Mouse (Mus musculus): ENCODE results near the gene Plekhn1. TPM values are rescaled to one million over a fixed set of nuclear protein-coding genes. Genes with fewer than 3 reads are reported as not detected.

Plekhn1 gene
- polyA plus RNA-seq, 1 experiment: 7.5 TPM

DNA sequence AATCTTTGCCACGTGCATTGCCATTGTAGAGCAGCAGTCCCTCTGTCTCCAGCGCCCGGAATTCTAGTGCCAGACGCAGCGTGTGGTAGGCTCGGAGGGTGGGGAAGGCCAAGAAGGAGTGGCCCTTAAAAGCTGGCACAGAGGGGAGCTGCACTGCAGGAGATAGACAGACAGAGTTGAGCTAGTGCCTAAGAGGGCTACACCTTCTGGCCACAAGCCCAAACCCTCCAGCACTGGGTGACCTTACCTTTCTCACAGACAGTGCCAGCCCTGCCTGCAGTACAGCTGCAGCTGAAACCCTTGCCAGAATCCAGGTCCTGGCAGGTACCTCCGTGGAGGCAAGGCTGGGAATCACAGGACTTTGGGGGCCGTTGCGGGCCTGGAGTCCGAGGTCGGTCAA is 62.8 kb downstream of the Plekhn1 start:
- TF ChIP-seq USF1 (IDR thresholded peaks at IDR 0.05; ENCODE audit: low read depth) (no peak), MYOG (IDR thresholded peaks at IDR 0.05; ENCODE audit: control insufficient read depth, extremely low read depth, insufficient read length) (no peak), CTCF (IDR thresholded peaks at IDR 0.05; ENCODE audit: control insufficient read depth, insufficient read depth, insufficient read length) (no peak), MAX (IDR thresholded peaks at IDR 0.05) (no peak), CEBPB (IDR thresholded peaks at IDR 0.05; ENCODE audit: low read depth) (no peak), FOSL1 (IDR thresholded peaks at IDR 0.05; ENCODE audit: insufficient read depth, low read length, poor library complexity, severe bottlenecking) (no peak), MYOD1 (IDR thresholded peaks at IDR 0.05; ENCODE audit: control insufficient read depth, insufficient read length, low read depth) (no peak)
- H3K36me3 ChIP-seq (ENCODE audit: control insufficient read depth, insufficient read depth): no peaks in the 10 kb centered on the region
- H3K79me2 ChIP-seq (ENCODE audit: control insufficient read depth, insufficient read depth): no peaks in the 10 kb centered on the region
- H3K4me3 ChIP-seq (ENCODE audit: insufficient read depth, poor library complexity, severe bottlenecking): no peak overlapping the region
- no peak overlapping the region for H3ac ChIP-seq (ENCODE audit: control insufficient read depth, insufficient read length, low read depth)
- H3K27me3 ChIP-seq (ENCODE audit: control insufficient read depth, insufficient read depth, insufficient read length): no peaks in the 10 kb centered on the region
- no peaks in the 10 kb centered on the region for H3K79me3 ChIP-seq (ENCODE audit: low read depth)

Small RNA genes lying within 50 kb of the gene (microRNA-seq; reads per million reads assigned to microRNA genes)
- 3.9 reads per million, percentile 49 among the genes with 10 or more reads in this experiment for gene Mir7658 (ENCODE audit: borderline microRNAs expressed)

Other genes starting within 250 kb of the Plekhn1 start
- gene B3galt6, start 242.2 kb downstream of the Plekhn1 start, polyA plus RNA-seq (2012; fragmentation: generic; extraction: Trizol): 6.6 TPM
- gene Sdf4, start 242.0 kb downstream of the Plekhn1 start, polyA plus RNA-seq (2012; fragmentation: generic; extraction: Trizol): 141 TPM
- gene Tnfrsf4, start 221.0 kb downstream of the Plekhn1 start, polyA plus RNA-seq (2012; fragmentation: generic; extraction: Trizol): 0.54 TPM
- gene Tnfrsf18, start 208.7 kb downstream of the Plekhn1 start, polyA plus RNA-seq (2012; fragmentation: generic; extraction: Trizol): 0.30 TPM
- not detected for gene Ttll10, start 175.4 kb downstream of the Plekhn1 start, polyA plus RNA-seq (2012; fragmentation: generic; extraction: Trizol)
- 19.2 TPM for gene 9430015G10Rik, start 124.9 kb downstream of the Plekhn1 start, polyA plus RNA-seq (2012; fragmentation: generic; extraction: Trizol)
- gene Rnf223, start 104.3 kb downstream of the Plekhn1 start, polyA plus RNA-seq (2012; fragmentation: generic; extraction: Trizol): 0.40 TPM
- gene Agrn, start 37.4 kb downstream of the Plekhn1 start, polyA plus RNA-seq (2012; fragmentation: generic; extraction: Trizol): 16.7 TPM
- gene Isg15, start 34.0 kb downstream of the Plekhn1 start, polyA plus RNA-seq (2012; fragmentation: generic; extraction: Trizol): 1.0 TPM
- gene AW011738, start 31.6 kb downstream of the Plekhn1 start, polyA plus RNA-seq (2012; fragmentation: generic; extraction: Trizol): 0.29 TPM
- 0.02 TPM for gene Perm1, start 19.0 kb downstream of the Plekhn1 start, polyA plus RNA-seq (2012; fragmentation: generic; extraction: Trizol)
- gene Noc2l, start 1.2 kb upstream of the Plekhn1 start, polyA plus RNA-seq (2012; fragmentation: generic; extraction: Trizol): 106 TPM
- gene Samd11, start 20.8 kb upstream of the Plekhn1 start, polyA plus RNA-seq (2012; fragmentation: generic; extraction: Trizol): 0.21 TPM
- gene Vmn2r-ps159, start 96.2 kb upstream of the Plekhn1 start, polyA plus RNA-seq (2012; fragmentation: generic; extraction: Trizol): not detected

Data from C2C12 (cell line).